Mouse (Mus musculus) heart, adult 9 months (tissue): ENCODE measurements at regions not wholly inside any gene's neighbourhood (a gene's known extent, or its start where the extent isn't known, plus 50 kb on each side); places are given as distances from the start of the nearest gene placed in this dataset.

ENCODE experiments used
- DNase-seq, 2 experiments: peaks; one replicate each; pipeline ENCODE4 v3.0.0; 2022; ENCODE audit warnings: low spot score in 2 of 2

DNA sequence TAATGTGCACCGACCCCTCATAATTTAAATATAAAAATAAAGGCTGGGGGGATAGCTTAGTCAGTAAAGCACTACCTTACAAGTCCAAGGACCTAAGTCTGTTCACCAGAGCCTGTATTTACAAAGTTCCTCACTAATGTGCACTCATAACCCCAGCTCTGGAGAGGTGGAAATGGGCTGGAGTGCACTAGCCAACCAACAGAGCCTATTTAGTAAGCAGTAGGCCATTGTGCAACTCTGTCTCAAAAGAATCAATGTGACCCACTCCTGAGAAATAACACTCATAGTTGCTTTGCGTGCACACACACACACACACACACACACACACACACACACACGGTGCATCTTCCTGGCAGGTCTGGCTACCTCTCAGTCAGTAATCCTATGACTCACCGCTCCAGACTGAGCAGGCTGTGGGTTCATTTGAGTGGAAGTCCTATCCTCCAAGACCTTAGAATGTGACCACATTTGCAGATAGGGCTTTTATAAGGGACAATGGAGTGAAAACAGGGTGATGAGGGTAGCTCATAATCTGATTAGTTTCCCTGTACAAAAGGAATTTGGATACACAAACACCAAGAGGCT is 256.9 kb downstream of the Bcor start:
- no peak for DNase-seq

DNA sequence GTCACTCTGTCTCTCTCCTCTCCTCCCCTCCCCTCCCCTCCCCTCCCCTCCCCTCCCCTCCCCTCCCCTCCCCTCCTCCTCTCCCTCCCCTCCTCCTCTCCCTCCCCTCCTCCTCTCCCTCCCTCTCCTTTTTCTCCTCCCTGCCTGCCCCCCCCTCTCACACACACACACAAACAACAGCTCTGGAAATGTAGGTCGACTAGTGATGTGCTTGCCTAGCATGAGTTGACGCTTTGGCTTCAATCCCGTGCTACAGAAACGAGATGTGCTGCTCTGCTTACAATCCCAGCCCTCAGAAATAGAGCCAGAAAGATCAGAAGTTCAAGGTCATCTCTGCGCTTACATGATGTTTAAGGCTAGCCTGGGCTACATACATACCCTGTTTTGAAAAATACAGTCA is 254.9 kb downstream of the Bcor start:
- no peak for DNase-seq

GRCm38 (mm10) chrX:11907167-11907566 is 253.0 kb downstream of the Bcor start:
- DNase-seq, result peak; percentile 38 to 53

DNA sequence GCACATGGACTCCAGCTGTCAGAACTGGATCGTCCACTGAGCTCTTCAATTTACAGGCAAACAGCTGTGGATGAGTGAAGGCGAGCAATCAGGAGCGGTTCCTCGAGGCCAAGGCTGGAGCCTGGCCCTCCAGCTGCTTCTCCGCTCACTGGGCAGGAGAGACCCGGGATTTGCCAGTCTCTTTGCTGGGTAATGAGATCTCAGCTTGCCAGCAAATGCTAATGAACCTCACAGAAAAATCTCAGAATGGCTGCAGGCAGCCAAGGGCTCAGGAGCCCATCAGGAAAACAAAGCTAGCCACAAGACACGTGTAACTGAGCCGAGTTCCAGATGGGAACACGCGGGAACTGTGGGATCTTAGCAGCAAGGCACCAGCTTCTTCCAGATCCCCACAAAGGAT is 244.2 kb downstream of the Bcor start:
- no peak for DNase-seq

GRCm38 (mm10) chrX:11920231-11920630 is 239.9 kb downstream of the Bcor start:
- peak; percentile 57 to 68 for DNase-seq

GRCm38 (mm10) chrX:11924639-11925302 is 235.4 kb downstream of the Bcor start:
- DNase-seq, result no peak

- DNase-seq, result no peak
Observed at GRCm38 (mm10) chrX:11926868-11927535, 233.2 kb downstream of the Bcor start.

GRCm38 (mm10) chrX:11929448-11929847 is 230.7 kb downstream of the Bcor start:
- no peak for DNase-seq

GRCm38 (mm10) chrX:11931432-11931831 is 228.7 kb downstream of the Bcor start:
- no peak for DNase-seq

- DNase-seq, result peak; percentile 27 to 61
Observed at GRCm38 (mm10) chrX:11935337-11935736, 224.8 kb downstream of the Bcor start.

DNA sequence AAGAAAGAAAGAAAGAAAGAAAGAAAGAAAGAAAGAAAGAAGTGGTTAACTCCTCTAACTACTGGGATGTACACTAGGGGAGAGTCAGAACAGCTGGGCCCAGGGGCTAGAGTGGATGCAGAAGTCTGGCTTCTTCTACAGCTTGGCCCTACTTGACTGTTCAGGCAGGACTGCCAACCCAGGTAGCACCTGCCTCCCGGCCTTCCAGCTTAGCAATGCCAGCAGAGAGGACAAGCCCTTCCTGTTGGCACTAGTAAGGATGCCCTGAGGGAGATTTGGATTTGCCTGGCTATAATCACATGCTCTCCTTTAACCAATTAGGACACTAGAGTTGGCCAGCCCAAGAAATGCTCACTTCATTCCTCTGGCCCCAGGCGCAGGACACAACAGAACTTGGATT is 219.9 kb downstream of the Bcor start:
- no peak for DNase-seq

- DNase-seq, result peak; percentile 49 to 62
Observed at GRCm38 (mm10) chrX:11943367-11943766, 216.8 kb downstream of the Bcor start.

GRCm38 (mm10) chrX:11944574-11944973 is 215.6 kb downstream of the Bcor start:
- DNase-seq, result no peak

DNA sequence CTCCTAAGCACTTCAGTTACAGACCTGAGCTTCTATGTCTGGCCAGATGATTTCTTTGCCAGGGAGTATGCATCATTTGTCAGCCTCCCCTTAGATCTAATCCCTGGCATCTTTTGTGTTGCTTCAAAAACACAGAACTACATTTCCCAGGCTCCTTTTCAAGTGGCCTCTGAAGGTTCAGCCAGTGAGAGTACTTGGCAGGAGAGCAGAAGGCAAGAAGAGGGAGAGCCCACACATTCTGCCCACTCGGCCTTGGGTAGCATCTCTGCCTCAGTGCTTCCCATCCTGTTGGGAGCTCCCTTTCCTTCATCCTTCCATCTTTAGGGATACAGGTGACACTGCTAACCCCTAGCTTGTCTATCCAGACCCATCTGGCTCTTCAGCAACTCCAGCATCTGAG is 214.9 kb downstream of the Bcor start:
- DNase-seq, result no peak

DNA sequence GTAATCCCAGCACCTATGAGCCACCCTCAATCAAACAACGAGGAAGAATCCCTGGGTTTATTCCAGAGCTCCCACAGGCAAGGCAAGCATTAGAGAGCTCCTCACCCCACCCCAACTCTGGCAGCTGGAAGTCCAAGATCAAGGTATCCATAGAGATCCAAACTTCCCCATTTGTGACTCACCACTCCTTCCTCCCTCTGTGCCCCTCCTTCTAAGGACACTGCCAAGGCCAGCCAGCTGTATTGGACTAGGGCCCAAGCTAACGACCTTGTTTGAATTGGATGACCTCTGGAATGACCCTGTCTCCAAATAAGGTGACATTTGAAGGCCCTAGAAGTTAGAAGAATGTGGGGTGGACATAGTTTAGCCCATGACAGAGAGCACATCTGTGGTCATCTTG is 208.0 kb downstream of the Bcor start:
- DNase-seq, result peak; percentile 50 to 59

DNA sequence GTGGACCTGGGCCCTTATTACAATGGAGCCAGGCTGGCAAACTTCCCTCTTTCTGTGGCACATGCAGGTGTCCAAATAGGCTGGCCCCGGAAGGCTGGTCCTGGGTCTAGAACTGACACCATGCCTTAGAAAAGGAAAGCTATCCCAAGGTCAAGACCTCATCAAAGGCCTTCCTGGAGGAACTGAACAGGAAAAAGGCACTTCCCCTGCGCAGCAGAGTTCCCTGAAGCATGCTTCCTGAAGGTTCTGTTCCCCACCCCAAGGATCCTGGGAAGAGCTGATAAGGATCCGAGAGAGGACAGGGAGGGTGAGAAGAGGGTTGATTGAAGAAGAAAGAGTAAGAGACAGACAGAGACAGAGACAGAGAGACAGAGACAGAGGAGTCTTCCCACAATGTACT is 204.0 kb downstream of the Bcor start:
- peak; percentile 12 to 32 for DNase-seq

- DNase-seq, result no peak
Observed at GRCm38 (mm10) chrX:11957011-11957410, 203.1 kb downstream of the Bcor start.

GRCm38 (mm10) chrX:11959871-11960552 is 200.1 kb downstream of the Bcor start:
- no peak for DNase-seq

DNA sequence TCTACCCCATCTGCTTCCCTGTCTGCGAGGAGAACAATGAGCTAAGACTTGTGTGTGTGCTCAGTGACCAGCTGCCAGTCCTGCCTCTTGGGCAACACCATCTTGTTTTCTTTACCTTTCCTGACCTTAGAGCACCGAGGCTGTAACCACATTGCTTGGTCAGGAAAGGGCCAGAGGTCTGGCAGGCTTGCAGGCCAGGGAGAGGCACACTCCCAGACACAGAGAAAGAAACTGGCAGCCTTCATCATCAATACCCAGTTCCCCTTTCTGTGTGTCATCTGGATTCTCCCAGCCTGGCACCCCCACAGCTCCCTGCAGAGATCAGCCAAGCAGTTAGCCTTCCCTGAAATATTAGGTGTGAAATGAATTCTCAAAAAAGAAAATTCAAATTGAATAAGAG is 198.8 kb downstream of the Bcor start:
- no peak for DNase-seq

DNA sequence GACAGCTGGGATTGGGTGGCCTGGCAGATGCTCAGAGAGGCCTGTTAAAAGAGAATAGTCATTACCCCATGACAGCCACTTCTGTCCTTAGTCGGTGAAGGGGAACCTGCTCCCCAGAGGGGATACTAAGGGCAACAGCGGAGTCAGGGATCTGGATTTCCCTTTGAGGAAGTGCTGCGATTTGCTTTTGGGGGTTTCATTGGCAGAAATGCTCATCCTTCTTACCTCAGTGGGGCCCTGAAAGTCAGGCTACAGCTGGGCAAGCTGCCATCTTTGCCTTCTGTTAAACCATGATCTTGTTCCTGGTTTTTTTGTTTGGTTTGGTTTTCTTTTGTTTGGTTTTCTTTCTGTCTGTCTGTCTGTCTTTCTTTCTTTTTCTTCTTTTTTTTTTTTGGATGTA is 195.7 kb downstream of the Bcor start:
- DNase-seq, result no peak

DNA sequence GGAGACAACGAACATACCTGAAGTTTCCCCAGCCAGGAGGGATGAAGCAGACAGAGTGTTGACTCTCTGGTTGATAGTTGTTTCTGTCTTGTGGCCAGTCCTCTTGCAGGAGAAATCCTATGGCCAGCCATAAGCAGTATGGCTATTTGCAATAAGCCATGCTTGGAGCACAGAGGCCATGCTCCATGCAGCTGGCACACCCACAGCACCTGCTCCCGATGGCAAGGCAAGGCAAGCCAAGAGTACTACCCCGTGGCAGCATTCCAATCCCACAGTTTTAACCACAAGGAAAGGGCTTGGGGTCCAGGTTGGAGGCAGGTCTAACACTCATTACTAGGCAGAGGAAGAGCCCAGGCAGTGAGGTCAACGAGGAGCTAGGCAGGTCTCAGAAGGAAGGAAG is 181.5 kb downstream of the Bcor start:
- no peak for DNase-seq

GRCm38 (mm10) chrX:11983276-11983675 is 176.9 kb downstream of the Bcor start:
- no peak for DNase-seq
